Mouse (Mus musculus) erythroblast, adult 5-6 weeks (primary cell): ENCODE measurements at regions not wholly inside any gene's neighbourhood (a gene's known extent, or its start where the extent isn't known, plus 50 kb on each side); places are given as distances from the start of the nearest gene placed in this dataset.

ENCODE experiments used
- ATAC-seq: replicated peaks from 2 replicates; pipeline ENCODE4 v1.8.0; 2016; ENCODE audit warnings: moderate number of reproducible peaks, mild to moderate bottlenecking, moderate TSS enrichment, inconsistent platforms; ENCODE audit not compliant: poor library complexity, low FRiP score, severe bottlenecking

- no peak for ATAC-seq
These were observed 580.1 kb downstream of the Lmo4 start for GRCm38 (mm10) chr3:143624906-143625305.

GRCm38 (mm10) chr3:143622275-143622674, 582.7 kb downstream of the Lmo4 start:
- no peak for ATAC-seq

- no peak for ATAC-seq
These were observed 585.9 kb downstream of the Lmo4 start for GRCm38 (mm10) chr3:143619125-143619524.

GRCm38 (mm10) chr3:143614895-143615294, 590.1 kb downstream of the Lmo4 start:
- ATAC-seq, result no peak

- ATAC-seq, result no peak
These were observed 591.0 kb downstream of the Lmo4 start for GRCm38 (mm10) chr3:143614004-143614403.

GRCm38 (mm10) chr3:143609673-143610072, 595.3 kb downstream of the Lmo4 start:
- ATAC-seq, result no peak

DNA sequence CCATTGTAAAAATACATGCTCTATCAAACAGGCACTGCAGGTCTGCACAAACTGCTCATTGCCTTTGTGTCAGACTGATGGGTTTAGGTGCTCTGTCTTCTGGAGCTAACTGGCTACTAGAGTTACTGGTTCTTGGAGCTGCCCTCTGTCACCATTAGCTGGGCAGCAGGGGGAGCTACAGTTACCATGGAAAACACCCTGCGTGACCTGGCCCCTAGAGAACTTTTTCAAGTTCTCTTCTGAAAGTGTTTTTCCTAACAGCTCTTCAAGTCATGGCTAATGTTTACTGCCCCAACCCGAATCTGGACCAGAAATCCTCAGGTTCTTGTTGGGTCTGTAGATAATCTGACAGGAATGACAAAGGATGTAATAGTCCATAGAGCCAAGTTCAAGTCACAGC, 605.9 kb downstream of the Lmo4 start:
- no peak for ATAC-seq

DNA sequence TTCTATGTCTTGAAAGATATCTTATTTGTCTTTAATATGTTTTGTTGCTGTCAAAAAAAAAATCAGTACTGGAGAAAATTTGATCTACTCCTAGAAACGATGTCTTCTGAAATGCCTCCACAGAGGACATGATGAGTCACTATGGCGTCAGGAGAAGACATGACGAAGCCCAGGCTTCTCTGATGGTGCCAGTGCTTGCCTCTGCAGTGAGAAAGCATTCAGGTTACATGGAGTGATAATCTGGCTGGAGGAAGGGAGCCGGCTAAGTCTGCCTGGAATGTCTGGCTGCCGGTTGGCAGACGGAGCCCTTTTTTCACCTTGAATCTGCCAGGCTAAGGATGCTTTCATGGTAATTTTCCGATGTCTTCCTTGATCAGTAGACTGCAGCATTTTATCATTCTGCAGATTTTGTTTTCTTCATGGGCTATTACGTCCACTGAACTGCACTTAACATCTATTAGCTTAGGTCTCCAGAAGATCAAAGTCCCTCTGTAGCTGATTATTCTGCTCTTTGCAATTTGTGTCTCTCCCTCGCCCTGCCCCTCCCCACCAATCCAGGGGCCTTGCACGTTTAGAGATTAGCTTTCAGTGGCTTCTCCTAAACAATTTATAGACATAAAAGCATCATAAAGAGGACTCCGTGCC, 607.9 kb downstream of the Lmo4 start:
- no peak for ATAC-seq

- no peak for ATAC-seq
These were observed 608.9 kb downstream of the Lmo4 start for GRCm38 (mm10) chr3:143596011-143596683.

GRCm38 (mm10) chr3:143595081-143595480, 609.9 kb downstream of the Lmo4 start:
- ATAC-seq, result no peak

DNA sequence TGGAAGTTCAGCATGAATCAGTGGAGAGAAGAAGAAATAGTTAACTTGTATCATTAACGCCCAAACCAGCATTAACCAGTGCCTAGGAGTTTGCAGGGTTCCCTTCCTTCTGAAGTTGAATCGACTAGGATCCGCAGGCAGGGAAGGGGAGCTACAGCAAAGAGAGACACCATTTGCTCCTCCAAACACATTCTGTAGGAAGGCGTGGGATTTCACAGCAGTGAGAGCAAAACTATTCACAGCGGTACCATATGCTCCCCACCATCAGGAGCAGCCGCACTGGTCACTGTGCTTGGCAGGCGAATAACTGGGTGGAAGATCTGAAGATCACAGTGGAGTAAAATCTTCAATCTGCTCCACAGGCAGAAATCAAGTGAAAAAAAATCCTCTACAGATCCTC, 610.3 kb downstream of the Lmo4 start:
- no peak for ATAC-seq

GRCm38 (mm10) chr3:143586653-143587052, 618.4 kb downstream of the Lmo4 start:
- ATAC-seq, result no peak

GRCm38 (mm10) chr3:143584692-143585603, 620.1 kb downstream of the Lmo4 start:
- ATAC-seq, result no peak

GRCm38 (mm10) chr3:143576338-143577007, 628.5 kb downstream of the Lmo4 start:
- ATAC-seq, result no peak

DNA sequence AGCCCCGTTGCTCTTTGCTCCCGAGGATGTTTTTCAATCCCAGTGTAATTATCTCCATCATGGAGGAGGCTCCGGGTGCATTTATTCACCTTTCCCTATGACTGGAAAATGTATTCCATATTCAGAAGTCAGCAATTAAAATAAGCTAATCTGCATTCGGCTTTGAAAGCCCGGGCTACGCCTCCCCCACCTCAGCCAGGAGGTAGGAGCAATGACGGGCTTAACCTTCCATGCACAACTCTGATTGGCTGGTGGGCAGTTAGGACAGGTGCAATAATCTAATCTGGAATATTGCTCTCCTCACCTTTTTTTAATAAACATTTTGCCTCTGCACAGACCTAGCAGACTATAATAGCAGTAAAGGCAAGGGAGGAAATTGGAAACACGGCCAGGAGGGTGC, 629.3 kb downstream of the Lmo4 start:
- no peak for ATAC-seq

DNA sequence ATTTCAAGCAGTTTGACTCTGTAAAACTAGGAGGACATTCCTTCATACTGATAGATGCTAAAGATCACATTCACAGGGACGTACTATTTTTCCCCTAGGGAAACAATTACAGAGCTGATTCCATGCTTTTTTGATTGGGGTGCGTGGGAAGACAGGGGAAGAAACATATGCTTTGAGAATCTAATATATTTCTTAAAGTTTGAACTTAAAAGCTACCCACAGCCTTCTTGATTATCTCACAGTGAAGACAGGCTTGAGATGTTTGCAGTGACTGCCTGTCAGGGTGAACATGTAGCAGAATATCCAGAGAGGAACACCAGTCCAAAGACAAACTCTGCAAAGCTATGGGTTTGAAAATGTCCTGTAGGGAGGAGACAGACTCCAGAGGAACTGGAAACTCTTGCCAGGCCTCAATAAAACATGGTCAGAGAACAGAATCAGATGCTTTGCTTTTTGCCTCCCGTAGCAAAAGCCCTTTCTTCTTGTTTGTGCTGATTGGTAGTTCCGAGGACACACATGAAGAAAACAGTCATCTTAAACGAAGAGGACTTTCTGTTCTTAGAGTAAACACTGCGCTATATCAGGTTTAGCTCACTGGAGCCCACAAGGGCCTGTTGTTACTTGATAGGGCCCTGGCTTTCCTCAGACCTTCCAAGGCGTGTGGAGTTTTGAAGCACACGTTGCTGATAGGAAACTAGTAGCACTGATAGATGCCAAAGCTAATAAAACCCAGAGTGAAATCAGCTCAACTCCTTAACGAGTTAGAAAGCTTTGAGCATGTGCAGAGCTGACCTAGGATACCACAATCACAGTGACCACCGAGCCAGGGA, 630.8 kb downstream of the Lmo4 start:
- no peak for ATAC-seq

- no peak for ATAC-seq
These were observed 635.1 kb downstream of the Lmo4 start for GRCm38 (mm10) chr3:143569930-143570329.

- ATAC-seq, result no peak
These were observed 640.0 kb downstream of the Lmo4 start for GRCm38 (mm10) chr3:143565067-143565466.

GRCm38 (mm10) chr3:143542811-143543210, 661.0 kb upstream of the Pkn2 start:
- no peak for ATAC-seq
